Mouse (Mus musculus) urinary bladder, postnatal 36 days (tissue): ENCODE data around the gene Rock2.
"Not testable (repeated sequence)": the region's sequence is repeated elsewhere in the genome, so short reads cannot be mapped to it uniquely, and the experiment has no call there.

ENCODE experiments used
- DNase-seq, 2 experiments: peaks; one replicate each; pipeline ENCODE4 v3.0.0; 2022; ENCODE audit warnings: low spot score in 2 of 2, mixed read lengths in 1 of 2

The Rock2 gene

DNA sequence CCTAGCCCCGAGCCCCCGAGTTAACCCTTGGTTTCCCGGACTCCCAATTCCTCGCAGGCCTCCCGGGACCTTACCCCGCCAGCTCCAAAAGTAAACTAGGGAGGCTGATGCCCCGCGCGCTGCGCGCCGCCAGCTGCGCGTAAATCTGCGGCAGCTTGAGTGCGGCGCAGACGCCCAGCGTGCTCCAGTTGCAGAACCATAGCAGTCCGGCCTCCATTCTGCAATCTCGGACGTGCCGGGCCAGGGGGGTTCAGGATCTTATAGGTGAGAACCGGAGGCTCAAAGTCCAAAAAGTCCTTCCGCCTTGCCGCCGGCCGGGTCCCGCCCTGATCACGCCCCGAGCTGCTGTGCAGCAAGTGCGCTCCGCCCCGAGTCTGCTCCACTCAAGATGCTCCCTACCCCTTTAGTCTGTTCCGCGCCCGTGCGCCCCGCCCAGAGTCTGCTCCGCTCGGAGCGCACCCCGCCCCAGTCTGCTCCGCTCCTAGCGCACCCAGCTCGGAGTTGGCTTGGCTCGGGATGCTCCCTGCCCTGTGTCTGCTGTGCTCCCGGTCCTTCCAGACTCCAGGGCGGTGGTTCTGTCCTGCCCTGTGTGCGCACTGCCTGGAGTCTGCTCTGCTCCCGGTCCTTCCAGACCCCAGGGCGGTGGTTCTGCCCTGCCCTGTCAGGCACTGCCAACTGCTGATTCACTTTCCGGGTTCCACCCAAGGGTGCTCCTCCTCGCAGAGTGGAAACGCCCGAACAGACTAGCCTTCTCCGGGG lies 105.2 kb downstream of the Rock2 start, which contains the start of gene Pqlc3:
Gene Pqlc3 (minus strand): TSS at position 670 of the 759 bp plus-strand sequence.
- DNase-seq: peak; percentile 84 to 87

DNA sequence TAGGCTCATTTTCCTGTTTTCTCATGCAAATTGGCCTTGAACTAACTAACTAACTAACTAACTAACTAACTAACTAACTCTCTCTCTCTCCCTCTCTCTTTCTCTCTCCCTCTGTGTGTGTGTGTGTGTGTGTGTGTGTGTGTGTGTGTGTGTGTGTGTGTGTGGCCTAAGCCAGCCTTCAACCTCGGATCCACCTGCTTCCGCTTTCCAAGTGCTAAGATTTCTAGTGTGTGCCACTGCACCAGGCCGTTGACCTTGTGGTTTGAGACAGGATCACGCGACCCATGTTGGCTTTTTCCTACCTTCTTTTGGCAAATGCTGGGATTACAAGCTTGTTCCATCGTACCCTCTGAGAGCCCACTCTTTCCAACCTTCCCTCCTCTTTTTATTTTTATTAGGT lies 105.9 kb downstream of the Rock2 start:
- DNase-seq: no peak

- no peak for DNase-seq
These were observed 106.5 kb downstream of the Rock2 start for GRCm38 (mm10) chr12:17001211-17001610.

DNA sequence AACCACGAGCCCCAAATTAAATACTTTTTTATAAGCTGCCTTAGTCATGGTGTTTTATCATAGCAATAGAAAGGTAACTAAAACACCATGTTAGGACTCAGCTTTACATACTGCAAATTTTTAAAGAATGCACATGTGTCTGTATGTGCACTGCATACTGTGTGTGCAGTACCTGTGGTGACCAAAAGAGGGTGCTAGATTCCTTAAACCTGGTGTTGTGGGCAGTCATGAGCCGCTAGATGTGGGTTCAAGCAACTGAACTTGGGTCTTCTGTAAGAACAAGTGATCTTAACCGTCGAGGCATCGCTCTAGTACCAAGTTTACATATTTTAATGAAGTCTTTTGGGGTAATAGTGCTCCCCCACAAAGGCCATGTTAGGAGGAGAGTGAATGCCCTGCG lies 114.8 kb downstream of the Rock2 start:
- DNase-seq: no peak

GRCm38 (mm10) chr12:17011100-17011870 lies 116.6 kb downstream of the Rock2 start, which contains the start of gene 2410004P03Rik:
TSS of gene 2410004P03Rik (minus strand) at chr12:17011727.
- peak; percentile 72 to 75 for DNase-seq

DNA sequence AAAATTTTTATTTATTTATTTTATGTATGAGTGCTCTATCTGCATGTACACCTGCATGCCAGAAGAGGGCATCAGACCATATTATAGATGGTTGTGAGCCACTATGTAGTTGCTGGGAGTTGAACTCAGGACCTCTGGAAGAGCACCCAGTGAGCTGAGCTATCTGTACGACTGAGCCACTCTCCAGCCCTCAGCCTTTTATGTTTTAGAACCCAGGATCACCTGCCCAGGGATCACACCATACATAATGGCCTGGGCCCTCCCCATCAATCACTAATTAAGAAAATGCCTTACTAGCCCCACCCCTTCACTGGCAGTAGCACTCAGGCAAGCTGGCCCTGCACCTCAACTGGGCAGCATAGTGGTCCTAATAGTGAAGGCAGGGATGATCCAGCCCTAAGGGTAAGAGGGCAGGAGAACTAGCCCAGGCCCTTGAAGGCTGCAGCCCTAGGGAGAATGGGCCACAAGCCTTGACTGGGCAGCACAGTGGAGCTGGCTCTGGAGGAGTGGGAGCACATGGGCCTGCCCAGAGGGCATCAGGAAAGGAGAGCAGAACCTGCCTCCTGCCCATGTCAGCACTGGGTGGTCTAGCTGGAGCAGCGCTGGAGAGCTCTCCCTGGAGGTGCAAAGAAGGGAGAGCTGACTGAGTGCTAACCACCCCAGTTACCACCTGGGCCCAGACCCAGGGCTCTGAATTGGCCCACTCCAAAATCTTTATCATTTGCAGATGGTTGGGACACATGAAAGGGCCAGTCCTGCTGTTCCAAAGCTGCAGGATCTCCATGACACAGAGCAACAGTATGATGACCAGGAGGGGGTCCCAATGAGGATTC lies 117.6 kb downstream of the Rock2 start:
- DNase-seq: no peak

GRCm38 (mm10) chr12:17015711-17016110 lies 121.0 kb downstream of the Rock2 start:
- no peak for DNase-seq

- DNase-seq: peak; percentile 31 to 32
These were observed 123.8 kb downstream of the Rock2 start for GRCm38 (mm10) chr12:17018468-17018867.

DNA sequence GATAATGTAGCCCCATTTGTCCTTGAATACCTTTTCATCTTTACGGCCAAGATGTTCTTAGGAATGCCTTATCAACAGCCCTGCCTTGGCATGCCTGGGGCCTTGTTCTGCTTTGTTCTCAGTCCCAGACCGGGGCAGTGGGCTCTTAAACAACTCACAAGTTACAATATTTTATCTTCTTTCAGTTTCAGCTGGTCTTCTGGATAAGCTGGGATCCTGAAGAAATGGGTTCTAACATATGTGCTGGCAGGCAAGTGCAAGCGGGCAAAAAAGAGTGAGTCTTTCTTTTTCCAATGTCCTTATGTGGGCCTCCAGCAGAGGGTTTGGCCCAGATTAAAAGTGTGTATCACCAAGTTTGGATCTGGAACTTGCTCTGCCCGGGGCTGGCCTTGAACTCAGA lies 126.4 kb downstream of the Rock2 start:
- DNase-seq: not testable (repeated sequence)

DNA sequence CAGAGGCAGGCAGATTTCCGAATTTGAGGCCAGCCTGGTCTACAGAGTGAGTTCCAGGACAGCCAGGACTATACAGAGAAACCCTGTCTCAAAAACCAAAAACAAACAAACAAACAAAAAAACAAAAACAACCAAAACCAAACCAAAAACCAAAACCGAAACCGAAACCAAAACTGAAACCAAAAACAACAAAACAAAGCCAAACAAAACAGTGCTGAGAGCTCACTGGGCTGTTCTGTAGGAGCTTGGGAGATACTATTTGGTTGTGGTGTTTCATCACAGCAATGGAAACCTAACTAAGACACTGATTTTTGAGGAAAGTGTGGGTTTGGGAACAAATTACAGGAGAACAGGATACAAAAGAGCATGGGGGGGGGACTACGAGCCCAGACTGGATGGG lies 127.5 kb downstream of the Rock2 start:
- no peak for DNase-seq

- no peak for DNase-seq
These were observed 129.9 kb downstream of the Rock2 start for GRCm38 (mm10) chr12:17024554-17025110.

DNA sequence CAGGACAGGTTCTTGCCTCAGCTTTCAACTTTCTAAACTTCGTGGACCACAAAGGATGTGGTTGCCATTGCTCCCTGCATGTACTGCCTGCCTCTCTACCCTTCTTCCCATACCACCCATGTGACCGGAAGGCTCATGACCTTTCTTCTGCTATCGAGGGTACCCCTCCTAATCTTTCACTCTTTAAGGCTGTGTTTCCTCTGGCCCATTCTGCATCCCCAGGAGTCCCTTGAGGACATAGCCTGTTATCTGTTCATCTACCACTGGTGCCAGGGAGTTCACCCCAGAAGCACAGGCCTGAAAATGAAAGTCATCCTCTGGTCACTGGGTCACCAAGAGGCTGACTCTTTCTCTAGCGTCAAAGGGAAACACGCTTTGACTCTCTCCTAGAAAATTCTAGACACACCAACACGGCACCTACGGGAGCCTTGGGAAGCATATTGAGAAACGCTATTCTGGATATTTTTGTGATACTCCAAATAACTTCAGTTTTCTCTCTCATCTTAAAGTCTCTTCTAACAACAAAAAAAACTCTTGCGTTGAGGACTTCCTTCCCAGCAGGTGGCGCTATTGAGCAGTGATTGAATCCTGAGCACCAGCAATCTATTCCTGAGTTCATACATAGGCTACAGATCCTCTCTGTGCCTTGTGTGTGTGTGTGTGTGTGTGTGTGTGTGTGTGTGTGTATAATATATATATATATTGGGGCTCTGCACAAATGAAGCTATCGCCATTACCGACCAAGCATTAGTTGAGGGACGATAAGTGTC lies 138.2 kb downstream of the Rock2 start:
- peak; percentile 48 to 68 for DNase-seq

GRCm38 (mm10) chr12:17033464-17033841 lies 138.8 kb downstream of the Rock2 start:
- DNase-seq: no peak

DNA sequence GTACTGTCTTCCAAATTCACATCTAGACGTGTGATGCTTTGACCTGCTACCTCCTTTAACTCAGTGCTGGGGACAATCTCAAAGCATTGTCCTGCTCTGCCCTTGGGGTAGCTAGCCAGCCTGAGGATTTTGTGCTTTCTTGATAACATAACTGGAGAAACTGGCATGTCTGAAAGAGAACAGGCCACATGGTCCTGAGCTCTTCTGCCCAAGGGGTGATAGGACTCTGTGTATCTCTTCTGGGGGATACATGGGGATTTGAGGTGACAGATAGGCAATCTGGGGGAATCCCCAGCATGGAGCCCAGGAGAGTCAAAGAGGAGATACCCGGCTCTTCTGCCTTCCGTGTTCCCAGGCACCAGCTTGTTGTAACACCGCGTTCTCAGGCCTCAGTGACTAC lies 140.0 kb downstream of the Rock2 start:
- no peak for DNase-seq

DNA sequence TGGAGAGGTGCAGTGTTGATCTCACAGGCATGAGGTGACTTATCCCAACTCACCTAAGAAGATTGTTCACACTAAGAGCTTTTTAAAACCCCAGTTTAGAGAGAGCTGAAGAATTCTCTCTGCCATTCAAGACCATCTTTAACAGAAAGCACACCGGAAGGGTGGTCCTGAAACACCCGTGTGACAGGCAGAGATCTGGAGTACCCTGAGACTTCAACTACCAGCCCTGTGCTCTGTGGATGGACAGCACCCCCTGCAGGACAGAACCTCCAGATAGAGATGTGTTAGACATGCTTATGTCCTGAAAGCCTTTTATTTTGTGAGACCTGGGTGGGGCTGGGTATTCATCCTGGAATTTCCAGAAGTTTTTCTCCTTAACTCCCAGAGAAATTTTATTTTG lies 140.4 kb downstream of the Rock2 start:
- peak in 1 of 2 experiments; percentile 19 for DNase-seq

- DNase-seq: no peak
These were observed 141.8 kb downstream of the Rock2 start for GRCm38 (mm10) chr12:17036532-17036931.

- no peak for DNase-seq
These were observed 142.4 kb downstream of the Rock2 start for GRCm38 (mm10) chr12:17037053-17037610.
